Mouse (Mus musculus): ENCODE results near the gene Rcsd1.

GRCm38 (mm10) chr1:165616652-165617051, 92.9 kb downstream of the Rcsd1 start:
- no peak for TF ChIP-seq CTCF (IDR thresholded peaks at IDR 0.05; ENCODE audit: borderline replicate concordance, extremely low read depth, insufficient read depth, insufficient read length)
- TF ChIP-seq POLR2A (IDR thresholded peaks at IDR 0.05; ENCODE audit: borderline replicate concordance, extremely low read depth, insufficient read depth, insufficient read length, poor library complexity, severe bottlenecking) = no peak
